Comparison of ENCODE assay signal across 8 mouse cellular contexts in genomic region chr5:68128421-68128820, GRCm38 (mm10).
DNase-seq lines count a peak whose midpoint lies in the region; ATAC-seq and TF ChIP-seq lines count a peak whose summit lies in the region.

No protein-coding gene starts in this region.

- H3K27me3 ChIP-seq in Patski, result peaks cover 2% of the 10 kb centered on the region

- ATAC-seq in Patski, result peak; percentile 57
- ATAC-seq in megakaryocyte progenitor cell, adult 5-6 weeks (replicated peaks; ENCODE audit: poor library complexity), result peak; percentile 80
- ATAC-seq in activated CD4-positive, CD25-positive, alpha-beta regulatory T cell, adult 4 months, result no peak

- POLR2A ChIA-PET in Patski (lab: Charles Lee), result no interaction called here

- CTCF ChIA-PET in Patski (lab: Charles Lee), result no interaction called here

- in situ Hi-C loops in Patski (cut with MboI; ENCODE audit: low pct_unique_long_range_greater_than_20kb), result no loop called here

- peak; percentile 56 for TF ChIP-seq CTCF in Patski (IDR thresholded peaks at IDR 0.05)

- DNase-seq in left cerebral cortex, adult 11 months (ENCODE audit: low spot score), result peak; percentile 9
- no peak for DNase-seq in left cerebral cortex, adult 8-10 months (ENCODE audit: low spot score in 2 of 2)
- no peak for DNase-seq in Patski (ENCODE audit: low read depth, low spot score)
- peak; percentile 76 to 78 for DNase-seq in cerebellum, postnatal 14 days
- DNase-seq in induced T-regulatory cell, adult 2 months (ENCODE audit: low read depth), result peak; percentile 0
- no peak for DNase-seq in urinary bladder, postnatal 10 days (ENCODE audit: low spot score)

Comparison
In these comparisons a context has a peak if more than half of its experiments do, and no peak if none do; other contexts are left out.
1. DNase-seq: peak in left cerebral cortex, adult 11 months (single experiment), cerebellum, postnatal 14 days (2 of 2) and induced T-regulatory cell, adult 2 months (single experiment); none in left cerebral cortex, adult 8-10 months (0 of 2), Patski (single experiment) and urinary bladder, postnatal 10 days (single experiment).